Mouse (Mus musculus): ENCODE results near the gene 4931429L15Rik. TPM values are rescaled to one million over a fixed set of nuclear protein-coding genes. Genes with fewer than 3 reads are reported as not detected.
"Not testable (repeated sequence)": the region's sequence is repeated elsewhere in the genome, so short reads cannot be mapped to it uniquely, and the experiment has no call there.

Gene 4931429L15Rik
- polyA plus RNA-seq (2015; fragmentation: Nextera tagmentation; extraction: Ambion mirVana), result not detected in 2 replicates

DNA sequence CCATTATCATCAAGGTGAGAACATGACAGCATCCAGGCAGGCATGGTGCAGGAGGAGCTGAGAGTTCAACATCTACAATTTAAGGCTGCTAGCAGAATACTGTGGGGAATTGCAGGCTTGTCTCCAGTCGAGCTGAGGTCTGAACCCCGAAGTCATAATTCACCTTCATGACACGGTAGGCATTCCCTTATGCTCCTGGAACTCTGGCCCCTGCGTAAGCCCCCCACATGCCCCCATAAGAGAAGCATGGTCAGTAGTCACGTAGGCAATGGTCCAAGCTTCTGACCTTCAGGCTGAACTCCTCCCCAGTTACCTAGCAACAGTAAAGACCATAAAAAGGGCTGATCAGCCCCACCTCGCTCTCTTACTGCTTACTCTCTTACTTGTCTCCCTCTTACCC is at the start of gene 4931429L15Rik:
Gene 4931429L15Rik (minus strand): TSS at position 101 of the 400 bp plus-strand sequence.
- H3K4me3 ChIP-seq; H3K9me3 ChIP-seq (replicated peaks); H3K27me3 ChIP-seq; H3K36me3 ChIP-seq; H3K4me2 ChIP-seq; H3K9ac ChIP-seq; ATAC-seq (replicated peaks; ENCODE audit: insufficient number of reproducible peaks, insufficient read depth, low FRiP score, low read depth); H3K4me1 ChIP-seq (replicated peaks); H3K27ac ChIP-seq: not testable (repeated sequence)
- 79% methylated on average over 6 of the region's 6 CpGs for WGBS

- no peaks in the 10 kb centered on the region for H3K36me3 ChIP-seq
- H3K9ac ChIP-seq, result no peak overlapping the region
- no peaks in the 10 kb centered on the region for H3K27me3 ChIP-seq
- WGBS, result 39% methylated on average over 2 of the region's 2 CpGs
- H3K4me1 ChIP-seq (replicated peaks), result peaks cover 4% of the 10 kb centered on the region; the same call in 1 of the 2 replicates
- H3K4me3 ChIP-seq, result no peak overlapping the region
- no peak overlapping the region for H3K4me2 ChIP-seq
- ATAC-seq (replicated peaks; ENCODE audit: insufficient number of reproducible peaks, insufficient read depth, low FRiP score, low read depth), result no peak
- no peak overlapping the region for H3K27ac ChIP-seq
- no peaks in the 10 kb centered on the region for H3K9me3 ChIP-seq (replicated peaks)
Measured at GRCm38 (mm10) chr9:46362459-46362858, 42.7 kb upstream of the 4931429L15Rik start.

- ATAC-seq (replicated peaks; ENCODE audit: insufficient number of reproducible peaks, insufficient read depth, low FRiP score, low read depth), result peak; percentile 39; the same call in 1 of the 2 replicates
- H3K4me3 ChIP-seq, result no peak overlapping the region
- no peaks in the 10 kb centered on the region for H3K9me3 ChIP-seq (replicated peaks)
- H3K27me3 ChIP-seq, result no peaks in the 10 kb centered on the region
- no peak overlapping the region for H3K4me2 ChIP-seq
- no peak overlapping the region for H3K9ac ChIP-seq
- peaks cover 4% of the 10 kb centered on the region; the same call in 1 of the 2 replicates for H3K4me1 ChIP-seq (replicated peaks)
- no peak overlapping the region for H3K27ac ChIP-seq
- no peaks in the 10 kb centered on the region for H3K36me3 ChIP-seq
- WGBS, result 68% methylated on average over 11 of the region's 11 CpGs
Measured at GRCm38 (mm10) chr9:46361461-46362111, 41.8 kb upstream of the 4931429L15Rik start.

DNA sequence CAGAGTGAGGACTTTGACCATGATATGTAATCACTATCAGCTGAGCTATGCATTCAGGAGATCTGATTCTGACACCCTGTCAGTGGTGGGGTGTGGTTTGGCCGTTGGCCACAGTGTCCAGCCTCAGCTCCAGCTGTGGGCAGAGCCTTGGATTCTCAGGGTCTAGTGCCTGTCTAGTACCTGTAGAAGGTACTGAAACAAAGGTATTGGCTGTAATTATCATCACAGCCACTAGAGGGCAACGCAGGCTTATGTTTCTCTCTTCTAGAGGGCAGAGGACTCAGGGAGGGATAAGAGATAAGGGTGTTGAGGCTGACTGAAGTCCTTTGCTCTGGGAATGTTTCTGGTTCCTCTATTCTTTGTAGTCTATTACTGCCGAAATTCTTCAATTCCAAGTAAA is 34.2 kb upstream of the 4931429L15Rik start:
- H3K36me3 ChIP-seq, result no peaks in the 10 kb centered on the region
- 2% methylated on average over 3 of the region's 3 CpGs for WGBS
- H3K27me3 ChIP-seq, result peaks cover 43% of the 10 kb centered on the region
- H3K9ac ChIP-seq, result no peak overlapping the region
- H3K27ac ChIP-seq, result no peak overlapping the region
- peaks cover 9% of the 10 kb centered on the region; the same call in 1 of the 2 replicates for H3K4me1 ChIP-seq (replicated peaks)
- H3K4me3 ChIP-seq, result no peak overlapping the region
- H3K4me2 ChIP-seq, result no peak overlapping the region
- ATAC-seq (replicated peaks; ENCODE audit: insufficient number of reproducible peaks, insufficient read depth, low FRiP score, low read depth), result 0 out of 2 replicates have a peak, but pooled peaks have one; percentile 31
- no peaks in the 10 kb centered on the region for H3K9me3 ChIP-seq (replicated peaks)

DNA sequence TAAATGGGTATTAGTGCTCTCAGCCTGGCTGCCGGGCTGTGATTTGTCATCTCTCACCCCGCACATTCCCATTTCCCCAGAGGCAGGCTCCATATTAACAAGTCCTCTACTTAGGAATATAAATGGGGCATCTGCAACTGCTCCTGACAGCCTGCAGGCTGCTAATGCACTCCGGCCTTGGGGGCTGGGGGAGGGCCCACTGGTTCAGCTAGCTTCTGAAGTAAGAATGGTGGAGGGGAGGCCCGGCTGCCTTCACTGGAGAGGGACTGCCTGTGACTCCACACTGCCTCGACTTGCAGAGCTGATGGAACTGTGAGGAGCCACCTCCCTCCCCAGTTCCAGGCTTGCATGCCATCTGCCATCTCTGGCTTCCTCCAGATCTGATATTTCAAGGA is 33.5 kb upstream of the 4931429L15Rik start:
- Histone ChIP-seq H3K9ac (no peak overlapping the region), H3K4me2 (no peak overlapping the region), H3K4me3 (no peak overlapping the region), H3K9me3 (replicated peaks) (no peaks in the 10 kb centered on the region), H3K4me1 (replicated peaks) (peaks cover 9% of the 10 kb centered on the region; the same call in 1 of the 2 replicates), H3K27ac (no peak overlapping the region), H3K27me3 (peaks cover 43% of the 10 kb centered on the region), H3K36me3 (no peaks in the 10 kb centered on the region)
- WGBS, result 13% methylated on average over 5 of the region's 5 CpGs
- no peak for ATAC-seq (replicated peaks; ENCODE audit: insufficient number of reproducible peaks, insufficient read depth, low FRiP score, low read depth)

- Histone ChIP-seq H3K4me1 (replicated peaks) (peaks cover 9% of the 10 kb centered on the region; the same call in 1 of the 2 replicates), H3K9me3 (replicated peaks) (no peaks in the 10 kb centered on the region), H3K4me3 (no peak overlapping the region), H3K27ac (no peak overlapping the region), H3K4me2 (peak overlapping the region; percentile 4; the same call in 1 of the 2 replicates), H3K36me3 (no peaks in the 10 kb centered on the region), H3K9ac (no peak overlapping the region), H3K27me3 (peaks cover 43% of the 10 kb centered on the region)
- 45% methylated on average over 12 of the region's 12 CpGs for WGBS
- ATAC-seq (replicated peaks; ENCODE audit: insufficient number of reproducible peaks, insufficient read depth, low FRiP score, low read depth), result no peak
Measured at GRCm38 (mm10) chr9:46352651-46353329, 33.0 kb upstream of the 4931429L15Rik start.

DNA sequence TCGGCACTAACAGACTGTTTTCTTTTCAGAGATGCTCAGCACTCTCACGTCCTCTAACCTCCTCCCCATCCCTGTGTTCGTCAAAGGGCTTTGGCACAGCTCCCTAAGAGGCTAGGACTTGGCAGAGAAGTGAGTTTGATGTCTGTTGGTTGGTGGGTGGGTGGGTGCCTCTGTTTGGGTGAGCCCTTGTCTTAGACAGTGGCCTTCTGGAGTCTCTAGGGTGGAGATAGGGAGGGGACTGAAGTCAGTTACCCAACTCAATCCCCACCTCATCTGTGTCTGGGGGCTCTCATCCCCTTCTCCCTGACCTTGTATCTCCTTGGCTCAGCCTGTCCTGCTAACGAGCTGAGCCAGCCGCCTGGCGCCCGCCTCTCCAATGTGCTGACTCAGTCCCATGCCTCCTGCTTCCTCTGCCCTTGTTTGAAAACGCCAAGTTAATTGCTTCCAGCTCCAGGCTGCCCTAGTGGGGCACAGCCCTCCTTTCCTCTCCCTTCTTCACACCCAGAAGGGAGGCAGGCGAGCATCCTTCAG is 30.7 kb upstream of the 4931429L15Rik start:
- Histone ChIP-seq H3K9ac (no peak overlapping the region), H3K27ac (no peak overlapping the region), H3K4me2 (no peak overlapping the region), H3K4me1 (replicated peaks) (peaks cover 9% of the 10 kb centered on the region; the same call in 1 of the 2 replicates), H3K27me3 (peaks cover 43% of the 10 kb centered on the region), H3K9me3 (replicated peaks) (no peaks in the 10 kb centered on the region), H3K4me3 (no peak overlapping the region), H3K36me3 (no peaks in the 10 kb centered on the region)
- WGBS, result 19% methylated on average over 9 of the region's 9 CpGs
- ATAC-seq (replicated peaks; ENCODE audit: insufficient number of reproducible peaks, insufficient read depth, low FRiP score, low read depth), result no peak

GRCm38 (mm10) chr9:46345887-46346665 is 26.3 kb upstream of the 4931429L15Rik start:
- H3K4me3 ChIP-seq, result no peak overlapping the region
- no peaks in the 10 kb centered on the region for H3K9me3 ChIP-seq (replicated peaks)
- H3K27me3 ChIP-seq, result peaks cover 17% of the 10 kb centered on the region
- ATAC-seq (replicated peaks; ENCODE audit: insufficient number of reproducible peaks, insufficient read depth, low FRiP score, low read depth), result no peak
- H3K9ac ChIP-seq, result no peak overlapping the region
- H3K4me1 ChIP-seq (replicated peaks), result peaks cover 5% of the 10 kb centered on the region; the same call in 1 of the 2 replicates
- WGBS, result 62% methylated on average over 4 of the region's 4 CpGs
- no peak overlapping the region for H3K27ac ChIP-seq
- no peaks in the 10 kb centered on the region for H3K36me3 ChIP-seq
- no peak overlapping the region for H3K4me2 ChIP-seq

DNA sequence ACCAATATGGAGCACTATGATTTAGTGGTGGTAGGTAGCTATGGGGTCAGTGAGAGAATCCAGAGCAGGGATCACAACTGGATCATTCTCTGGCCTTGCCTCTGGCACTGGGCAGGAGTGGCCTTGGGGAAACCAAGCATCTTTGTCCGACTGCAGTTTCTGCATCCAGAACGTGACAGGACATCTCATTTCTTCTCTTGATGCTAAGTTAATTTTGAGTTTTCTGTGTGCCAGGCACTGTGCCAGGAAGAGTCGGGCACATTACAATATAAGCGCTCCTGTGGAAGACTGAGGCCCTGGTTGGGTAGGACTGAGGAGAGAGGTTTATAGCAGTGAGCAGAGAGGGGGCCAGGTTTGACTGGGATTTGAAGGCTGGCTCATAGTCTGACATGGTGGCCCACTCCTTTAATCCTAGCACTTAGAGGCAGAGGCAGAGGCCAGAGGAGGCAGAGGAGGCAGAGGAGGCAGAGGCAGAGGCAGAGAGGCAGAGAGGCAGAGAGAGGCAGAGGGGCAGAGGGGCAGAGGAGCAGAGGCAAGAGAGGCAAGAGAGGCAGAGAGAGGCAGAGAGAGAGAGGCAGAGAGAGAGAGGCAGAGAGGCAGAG is 19.4 kb upstream of the 4931429L15Rik start:
- WGBS, result 80% methylated on average over 4 of the region's 4 CpGs

DNA sequence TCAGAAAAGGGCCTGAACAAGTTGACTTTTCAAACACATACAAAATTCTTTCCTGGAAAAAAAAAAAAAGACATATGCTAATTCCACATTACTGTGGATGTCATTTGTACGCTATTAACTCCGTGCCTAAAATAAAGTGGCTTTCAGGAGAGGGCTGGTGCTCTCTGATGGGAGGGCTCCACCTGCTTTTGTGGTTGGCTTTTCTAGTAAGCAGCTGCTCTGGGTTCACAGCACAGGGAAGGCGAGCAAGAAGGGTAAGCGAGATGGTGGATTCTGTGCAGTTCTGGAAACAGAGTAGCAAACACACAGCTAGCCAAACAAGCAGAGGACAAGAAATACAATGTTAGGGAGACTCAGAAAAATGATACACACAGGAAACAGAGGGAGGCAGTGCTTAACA is 18.6 kb upstream of the 4931429L15Rik start:
- 42% methylated on average over 4 of the region's 4 CpGs for WGBS
- Histone ChIP-seq H3K27ac (no peak overlapping the region), H3K4me1 (replicated peaks) (no peaks in the 10 kb centered on the region), H3K4me2 (no peak overlapping the region), H3K9ac (no peak overlapping the region), H3K27me3 (peaks cover 20% of the 10 kb centered on the region), H3K9me3 (replicated peaks) (no peaks in the 10 kb centered on the region), H3K36me3 (no peaks in the 10 kb centered on the region), H3K4me3 (no peak overlapping the region)
- no peak for ATAC-seq (replicated peaks; ENCODE audit: insufficient number of reproducible peaks, insufficient read depth, low FRiP score, low read depth)

More for the DNA sequence above, 19.4 kb upstream of the 4931429L15Rik start:
- H3K4me2 ChIP-seq, result no peak overlapping the region
- H3K27me3 ChIP-seq, result peaks cover 20% of the 10 kb centered on the region
- no peaks in the 10 kb centered on the region for H3K36me3 ChIP-seq
- H3K9ac ChIP-seq, result no peak overlapping the region
- no peak overlapping the region for H3K4me3 ChIP-seq
- no peak overlapping the region for H3K27ac ChIP-seq
- H3K9me3 ChIP-seq (replicated peaks), result no peaks in the 10 kb centered on the region
- ATAC-seq (replicated peaks; ENCODE audit: insufficient number of reproducible peaks, insufficient read depth, low FRiP score, low read depth), result no peak
- H3K4me1 ChIP-seq (replicated peaks), result no peaks in the 10 kb centered on the region

All from heart, embryonic 15.5 days (tissue).